Mouse (Mus musculus) kidney, postnatal 0 days (tissue): ENCODE data around the gene Dlg5. TPM values are rescaled to one million over a fixed set of nuclear protein-coding genes. Genes with fewer than 3 reads are reported as not detected.

Source experiments
- ATAC-seq: fragments of 200-750 bp; cut with Nextera tagmentation; replicated peaks from 2 replicates; pipeline ENCODE4 v1.8.0; 2017; ENCODE audit warnings: low read depth, moderate number of reproducible peaks, moderate TSS enrichment, moderate library complexity; ENCODE audit not compliant: low FRiP score
- DNase-seq: peaks from one replicate; pipeline ENCODE4 v3.0.0-alpha.2; 2016; ENCODE audit warnings: low spot score
- H3K27ac ChIP-seq: fragments of 300-500 bp; sonication (generic); 2 replicates; pipeline ENCODE4 v1.5.1; 2014; ENCODE audit warnings: mild to moderate bottlenecking
- H3K27me3 ChIP-seq: fragments of 300-500 bp; sonication (generic); 2 replicates; pipeline ENCODE4 v1.6.1; 2014; ENCODE audit warnings: low read length, mixed read lengths; ENCODE audit not compliant: insufficient read depth
- H3K36me3 ChIP-seq: fragments of 300-500 bp; sonication (generic); 2 replicates; pipeline ENCODE4 v1.6.1; 2014; ENCODE audit warnings: low read length, mixed read lengths; ENCODE audit not compliant: insufficient read depth
- H3K4me1 ChIP-seq: fragments of 300-500 bp; sonication (generic); replicated peaks from 2 replicates; pipeline ENCODE4 v1.6.1; 2014; ENCODE audit warnings: antibody characterized with exemption, low read length, mixed read lengths; ENCODE audit not compliant: insufficient read depth
- H3K4me2 ChIP-seq: fragments of 300-500 bp; sonication (generic); 2 replicates; pipeline ENCODE4 v1.6.1; 2014; ENCODE audit warnings: mild to moderate bottlenecking, low read length, moderate library complexity, mixed read lengths
- H3K4me3 ChIP-seq: fragments of 300-500 bp; sonication (generic); replicated peaks from 2 replicates; pipeline ENCODE4 v1.5.1; 2014; ENCODE audit warnings: low read depth, low read length
- H3K9ac ChIP-seq: fragments of 300-500 bp; sonication (generic); 2 replicates; pipeline ENCODE4 v1.6.1; 2014; ENCODE audit warnings: low read depth, low read length
- H3K9me3 ChIP-seq: fragments of 300-500 bp; sonication (generic); replicated peaks from 2 replicates; pipeline ENCODE4 v1.6.1; 2016; ENCODE audit warnings: low read length, inconsistent platforms, mixed read lengths
- CTCF ChIP-seq: IDR thresholded peaks from 2 replicates; pipeline ENCODE4 v1.5.1; 2016; ENCODE audit warnings: antibody characterized with exemption, low read depth, mild to moderate bottlenecking, moderate library complexity
- WGBS: fragments of 180-500 bp; shearing (Covaris S2); extraction: QIAGEN DNeasy Blood & Tissue Kit; methylation state at CpG from one replicate; pipeline ENCODE4 v1.1.7; 2014; 5-methylcytosine and 5-hydroxymethylcytosine counted together
- microRNA-seq: library from miRNA; unstranded; fragments of <30 nt; microRNA quantifications from one replicate; pipeline ENCODE4, GENCODE M21; 2016
- polyA plus RNA-seq: library from polyadenylated mRNA; unstranded; fragments of >200 nt; fragmentation: Nextera tagmentation; extraction: Ambion mirVana; gene quantifications from 2 replicates; pipeline ENCODE4 v1.2.1, GENCODE M21; 2015

Gene Dlg5
- polyA plus RNA-seq, 1 experiment from 2014 or later, result 10.3 TPM

GRCm38 (mm10) chr14:24094656-24095055, 151.1 kb downstream of the Dlg5 start:
- Histone ChIP-seq H3K27me3 (no peaks in the 10 kb centered on the region), H3K36me3 (no peaks in the 10 kb centered on the region), H3K4me1 (no peaks in the 10 kb centered on the region), H3K4me3 (no peak overlapping the region), H3K9ac (no peak overlapping the region), H3K9me3 (no peaks in the 10 kb centered on the region), H3K4me2 (no peak overlapping the region), H3K27ac (no peak overlapping the region)
- 91% methylated on average over 1 of the region's 1 CpGs for WGBS
- no peak for TF ChIP-seq CTCF
- ATAC-seq (no peak), DNase-seq (no peak)

GRCm38 (mm10) chr14:24093221-24093620, 152.5 kb downstream of the Dlg5 start:
- no peak for TF ChIP-seq CTCF
- no peak overlapping the region for H3K27ac ChIP-seq
- ATAC-seq, result no peak
- no peak overlapping the region for H3K4me3 ChIP-seq
- H3K4me2 ChIP-seq, result no peak overlapping the region
- no peak for DNase-seq
- H3K27me3 ChIP-seq, result no peaks in the 10 kb centered on the region
- H3K4me1 ChIP-seq, result no peaks in the 10 kb centered on the region
- no peaks in the 10 kb centered on the region for H3K36me3 ChIP-seq
- H3K9ac ChIP-seq, result no peak overlapping the region
- no peaks in the 10 kb centered on the region for H3K9me3 ChIP-seq
- 92% methylated on average over 4 of the region's 4 CpGs for WGBS

GRCm38 (mm10) chr14:24092391-24092790, 153.3 kb downstream of the Dlg5 start:
- no peaks in the 10 kb centered on the region for H3K4me1 ChIP-seq
- no peaks in the 10 kb centered on the region for H3K27me3 ChIP-seq
- WGBS, result 87% methylated on average over 3 of the region's 3 CpGs
- DNase-seq (no peak), ATAC-seq (no peak)
- H3K27ac ChIP-seq, result no peak overlapping the region
- H3K9ac ChIP-seq, result no peak overlapping the region
- H3K4me3 ChIP-seq, result no peak overlapping the region
- H3K4me2 ChIP-seq, result no peak overlapping the region
- H3K36me3 ChIP-seq, result no peaks in the 10 kb centered on the region
- TF ChIP-seq CTCF, result no peak
- H3K9me3 ChIP-seq, result no peaks in the 10 kb centered on the region

- Histone ChIP-seq H3K27me3 (no peaks in the 10 kb centered on the region), H3K9ac (no peak overlapping the region), H3K4me2 (no peak overlapping the region), H3K36me3 (no peaks in the 10 kb centered on the region), H3K4me1 (no peaks in the 10 kb centered on the region), H3K4me3 (no peak overlapping the region), H3K9me3 (no peaks in the 10 kb centered on the region), H3K27ac (no peak overlapping the region)
- TF ChIP-seq CTCF, result no peak
- DNase-seq (no peak), ATAC-seq (no peak)
- WGBS, result 81% methylated on average over 1 of the region's 1 CpGs
Measured at GRCm38 (mm10) chr14:24090790-24091189, 154.9 kb downstream of the Dlg5 start.

- TF ChIP-seq CTCF, result no peak
Measured at GRCm38 (mm10) chr14:24089181-24089580, 156.5 kb downstream of the Dlg5 start.

GRCm38 (mm10) chr14:24087430-24087829, 158.3 kb downstream of the Dlg5 start:
- no peak overlapping the region for H3K27ac ChIP-seq
- TF ChIP-seq CTCF, result no peak
- ATAC-seq (no peak), DNase-seq (no peak)
- H3K9me3 ChIP-seq, result no peaks in the 10 kb centered on the region
- H3K4me2 ChIP-seq, result no peak overlapping the region
- H3K4me1 ChIP-seq, result no peaks in the 10 kb centered on the region
- H3K4me3 ChIP-seq, result no peak overlapping the region
- H3K27me3 ChIP-seq, result no peaks in the 10 kb centered on the region
- no peak overlapping the region for H3K9ac ChIP-seq
- H3K36me3 ChIP-seq, result no peaks in the 10 kb centered on the region
- 75% methylated on average over 3 of the region's 3 CpGs for WGBS

More at GRCm38 (mm10) chr14:24089181-24089580, 156.5 kb downstream of the Dlg5 start:
- no peaks in the 10 kb centered on the region for H3K4me1 ChIP-seq
- H3K27me3 ChIP-seq, result no peaks in the 10 kb centered on the region
- no peak overlapping the region for H3K4me3 ChIP-seq
- ATAC-seq (no peak), DNase-seq (no peak)
- 69% methylated on average over 3 of the region's 3 CpGs for WGBS
- no peak overlapping the region for H3K9ac ChIP-seq
- H3K36me3 ChIP-seq, result no peaks in the 10 kb centered on the region
- H3K9me3 ChIP-seq, result no peaks in the 10 kb centered on the region
- no peak overlapping the region for H3K4me2 ChIP-seq
- H3K27ac ChIP-seq, result no peak overlapping the region

- no peaks in the 10 kb centered on the region for H3K9me3 ChIP-seq
- TF ChIP-seq CTCF, result no peak
- ATAC-seq (no peak), DNase-seq (peak; percentile 15)
- H3K4me1 ChIP-seq, result no peaks in the 10 kb centered on the region
- H3K4me3 ChIP-seq, result no peak overlapping the region
- H3K27ac ChIP-seq, result no peak overlapping the region
- no peak overlapping the region for H3K9ac ChIP-seq
- H3K27me3 ChIP-seq, result no peaks in the 10 kb centered on the region
- no peak overlapping the region for H3K4me2 ChIP-seq
- H3K36me3 ChIP-seq, result no peaks in the 10 kb centered on the region
- WGBS, result 63% methylated on average over 5 of the region's 5 CpGs
Measured at GRCm38 (mm10) chr14:24086481-24086880, 159.2 kb downstream of the Dlg5 start.

Small RNA genes within 50 kb of the gene (microRNA-seq; reads per million reads assigned to microRNA genes)
- not detected for gene Mir7210

Other genes with a start within 250 kb of the Dlg5 start
- 2.1 and 2.6 TPM in 2 replicates for gene Kcnma1, start 231.4 kb downstream of the Dlg5 start, polyA plus RNA-seq
- gene E330034G19Rik, start 47.3 kb upstream of the Dlg5 start, polyA plus RNA-seq, result not detected in 2 replicates
- gene Polr3a, start 241.1 kb upstream of the Dlg5 start, polyA plus RNA-seq, result 11.0 and 11.5 TPM in 2 replicates
- gene Rps24, start 241.2 kb upstream of the Dlg5 start, polyA plus RNA-seq, result 1,278 and 1,460 TPM in 2 replicates